Comparison of ENCODE assay signal across 8 mouse cellular contexts in genomic region chr17:50471230-50471629, GRCm38 (mm10). TPM values are rescaled to one million over a fixed set of nuclear protein-coding genes. Genes with fewer than 3 reads are reported as not detected.
DNase-seq lines count a peak whose midpoint lies in the region; ATAC-seq and TF ChIP-seq lines count a peak whose summit lies in the region.

No protein-coding gene starts in this region.

- WGBS in forebrain, embryonic 12.5 days: 92% methylated on average over 3 of the region's 3 CpGs

- H3K9me3 ChIP-seq in forebrain, embryonic 12.5 days: 0 out of 2 replicates have a peak, but pooled peaks cover under 1% of the 10 kb centered on the region

- no peak for TF ChIP-seq CTCF in gastrocnemius, adult 2 months (IDR thresholded peaks at IDR 0.05)

- H3K27ac ChIP-seq in gastrocnemius, adult 2 months: peak overlapping the region; percentile 38; the same call in 1 of the 2 replicates
- no peak overlapping the region for H3K27ac ChIP-seq in forebrain, embryonic 12.5 days

- no peak overlapping the region for H3K9ac ChIP-seq in forebrain, embryonic 12.5 days

- no peak overlapping the region for H3K4me2 ChIP-seq in forebrain, embryonic 12.5 days

- DNase-seq in gastrocnemius, adult 2 months: no peak
- no peak for DNase-seq in gastrocnemius, adult 8-10 months (ENCODE audit: low spot score in 2 of 2)
- peak; percentile 34 for DNase-seq in heart, adult 8-10 months (ENCODE audit: low spot score)
- DNase-seq in kidney, postnatal 25 days: peak; percentile 39 to 78
- DNase-seq in left cerebral cortex, adult 8-10 months (ENCODE audit: low spot score in 2 of 2): no peak

- 0 out of 2 replicates have a peak, but pooled peaks cover 12% of the 10 kb centered on the region for H3K27me3 ChIP-seq in forebrain, embryonic 12.5 days

- no peak overlapping the region for H3K4me3 ChIP-seq in gastrocnemius, adult 2 months
- no peak overlapping the region for H3K4me3 ChIP-seq in forebrain, embryonic 12.5 days (replicated peaks)

- H3K4me1 ChIP-seq in forebrain, embryonic 12.5 days: peaks cover 22% of the 10 kb centered on the region

- H3K36me3 ChIP-seq in forebrain, embryonic 12.5 days (replicated peaks): no peaks in the 10 kb centered on the region

- peak; percentile 49 for ATAC-seq in megakaryocyte progenitor cell, adult 5-6 weeks (replicated peaks; ENCODE audit: poor library complexity)
- ATAC-seq in erythroid progenitor cell, adult 5-6 weeks (replicated peaks; ENCODE audit: low FRiP score, poor library complexity, severe bottlenecking): no peak
- no peak for ATAC-seq in forebrain, embryonic 12.5 days (ENCODE audit: low FRiP score)

- intact Hi-C loops in gastrocnemius, adult 2 months (cut with DNase I): no loop called here

RNA-seq across cellular contexts. Expression of gene Plcl2, which starts 38.0 kb away (rescaled TPM):
- total RNA-seq in gastrocnemius, adult 2 months (2021): 10 to 100 TPM; 31.0 to 37.2 TPM
- total RNA-seq in gastrocnemius, adult 8-10 months (2022): 10 to 100 TPM; 29.8 to 45.2 (median 39.3) TPM
- 10 to 100 TPM in 1 of 4 experiments, 1 to 10 TPM in 3; 8.3 to 10.7 (median 9.3) TPM for total RNA-seq in heart, adult 8-10 months (2022)
- 25.0 and 29.6 TPM in 2 replicates for total RNA-seq in megakaryocyte progenitor cell, adult 5-6 weeks (2015)
- 28.1 and 28.5 TPM in 2 replicates for total RNA-seq in megakaryocyte progenitor cell, adult 5-6 weeks (2017)
- 10 to 100 TPM; 81.9 to 98.5 (median 91.1) TPM for total RNA-seq in left cerebral cortex, adult 8-10 months (2022)
- 145 and 168 TPM in 2 replicates for total RNA-seq in erythroid progenitor cell, adult 5-6 weeks (2015; ENCODE audit: low replicate concordance)
- 165 and 173 TPM in 2 replicates for total RNA-seq in erythroid progenitor cell, adult 5-6 weeks (2017; ENCODE audit: low replicate concordance)
- 8.3 and 9.4 TPM in 2 replicates for polyA plus RNA-seq in forebrain, embryonic 12.5 days (2016; fragmentation: Nextera tagmentation; extraction: Ambion mirVana)

Comparison
In these comparisons a context has a peak if more than half of its experiments do, and no peak if none do; other contexts are left out.
1. DNase-seq: peak in heart, adult 8-10 months (single experiment) and kidney, postnatal 25 days (2 of 2); none in gastrocnemius, adult 2 months (single experiment), gastrocnemius, adult 8-10 months (0 of 2) and left cerebral cortex, adult 8-10 months (0 of 2).